Mouse (Mus musculus): Measurements from ENCODE around the gene Ptpn1. TPM values are rescaled to one million over a fixed set of nuclear protein-coding genes. Genes with fewer than 3 reads are reported as not detected.

The Ptpn1 gene
- polyA plus RNA-seq, 1 experiment from 2014 or later = 66.4 TPM

DNA sequence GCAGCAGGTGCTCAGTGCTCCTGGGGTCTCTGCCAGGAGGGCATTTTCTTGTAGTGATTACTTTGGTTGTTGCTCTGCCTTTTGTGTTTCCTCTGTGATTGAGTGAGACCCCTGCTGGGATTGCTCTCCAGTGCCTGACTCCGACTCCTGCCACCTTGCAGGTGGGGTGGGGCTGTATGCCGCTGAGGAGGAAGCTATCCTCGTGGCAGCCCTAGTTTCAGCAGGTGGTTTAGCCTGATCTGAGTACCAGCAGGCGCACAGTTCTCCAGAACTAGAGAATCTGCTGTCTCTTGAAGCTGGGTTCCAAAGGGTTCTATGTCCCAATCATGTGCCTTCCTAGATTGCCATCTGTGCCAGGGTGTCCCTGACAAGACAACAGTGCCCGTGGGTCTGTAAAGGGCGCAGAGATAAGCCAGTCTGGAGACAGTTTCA is 9.9 kb downstream of the Ptpn1 start:
- H3K4me1 ChIP-seq = peaks cover 67% of the 10 kb centered on the region

DNA sequence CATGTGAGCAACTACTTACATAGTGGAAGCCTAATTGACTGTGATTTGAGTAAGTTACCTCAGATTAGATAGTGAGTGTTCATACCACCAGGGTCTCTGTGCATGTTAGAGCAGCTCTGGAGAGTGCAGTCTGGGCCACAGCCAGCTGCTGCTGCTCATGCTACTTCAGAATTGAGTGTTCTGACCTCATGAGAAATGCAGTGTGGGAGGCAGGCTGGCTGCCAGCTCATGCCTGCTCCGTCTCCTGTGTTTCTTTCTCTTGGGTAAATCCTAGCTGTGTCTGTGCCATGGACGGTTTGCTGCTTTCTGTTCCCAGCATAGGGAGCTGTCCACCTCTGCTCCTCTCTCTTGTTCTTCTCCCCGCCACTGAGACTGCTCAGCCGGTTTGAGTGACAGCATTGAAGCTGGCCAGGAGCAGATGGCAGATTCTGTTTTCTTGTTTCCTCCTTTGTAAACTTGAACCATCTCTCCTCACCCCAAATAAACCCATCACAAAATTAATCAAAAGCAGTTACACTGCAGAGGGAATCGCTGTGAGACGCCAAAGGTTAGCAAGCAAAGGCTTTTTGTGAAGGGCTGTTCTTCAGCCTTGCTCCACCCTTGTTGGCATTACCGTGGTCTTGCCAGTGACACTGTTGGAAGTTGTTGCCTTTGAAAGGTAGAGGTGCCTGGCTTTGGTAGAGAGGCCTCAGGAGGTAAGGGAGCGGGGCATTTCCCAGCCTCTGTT is 10.5 kb downstream of the Ptpn1 start:
- 60% methylated on average over 8 of the region's 8 CpGs for whole genome bisulfite sequencing
- Histone ChIP-seq H3K4me3 (no peak overlapping the region), H3K27me3 (ENCODE audit: poor library complexity, severe bottlenecking) (no peaks in the 10 kb centered on the region), H3K36me3 (replicated peaks) (0 out of 2 replicates have a peak, but pooled peaks cover 3% of the 10 kb centered on the region), H3K4me1 (peaks cover 67% of the 10 kb centered on the region), H3K27ac (peak overlapping the region; percentile 53; the same call in 1 of the 2 replicates), H3K9me3 (no peaks in the 10 kb centered on the region)
- no peak for DNase-seq (ENCODE audit: extremely low spot score, low spot score)

More for the DNA sequence above, 9.9 kb downstream of the Ptpn1 start:
- 53% methylated on average over 6 of the region's 6 CpGs for WGBS
- no peak overlapping the region for H3K27ac ChIP-seq
- H3K36me3 ChIP-seq (replicated peaks) = 0 out of 2 replicates have a peak, but pooled peaks cover 3% of the 10 kb centered on the region
- H3K27me3 ChIP-seq (ENCODE audit: poor library complexity, severe bottlenecking) = no peaks in the 10 kb centered on the region
- DNase-seq (ENCODE audit: extremely low spot score, low spot score) = no peak
- H3K4me3 ChIP-seq = no peak overlapping the region
- no peaks in the 10 kb centered on the region for H3K9me3 ChIP-seq

DNA sequence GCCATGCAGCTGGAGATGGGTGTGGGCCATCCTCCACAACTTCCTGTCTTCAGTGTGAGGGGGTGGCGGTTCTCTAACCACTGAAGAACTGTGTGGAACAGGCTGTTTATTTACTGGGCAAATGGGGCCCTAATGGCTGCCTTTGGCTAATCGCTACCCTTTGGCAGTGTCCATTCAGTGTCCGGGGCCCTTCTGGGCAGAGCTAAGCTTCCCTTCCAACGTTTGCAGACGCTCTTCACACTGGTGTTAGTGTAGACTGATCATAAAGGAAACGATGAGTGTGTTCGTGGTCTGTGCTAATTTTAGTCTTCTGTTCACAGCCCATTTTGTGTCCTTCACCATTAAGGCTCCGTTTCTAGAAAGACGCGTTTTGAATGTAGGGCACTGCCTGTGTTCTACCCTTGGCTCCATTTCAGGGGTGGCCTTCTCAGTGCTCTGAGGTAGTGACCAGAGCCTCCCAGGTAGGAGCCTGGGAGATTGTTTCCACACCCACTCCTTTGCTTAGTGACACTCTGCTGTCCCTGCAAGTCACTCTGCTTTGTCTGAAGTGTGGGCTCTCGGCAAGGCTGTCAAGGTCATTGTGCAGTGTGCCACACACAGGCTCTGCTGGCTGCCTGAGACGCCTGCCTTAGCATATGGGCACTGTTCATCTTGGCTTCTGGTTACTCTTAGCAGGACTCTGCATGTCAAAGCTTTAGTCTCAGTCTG is 11.2 kb downstream of the Ptpn1 start:
- 87% methylated on average over 12 of the region's 12 CpGs for WGBS
- peak overlapping the region; percentile 53; the same call in 1 of the 2 replicates for H3K27ac ChIP-seq
- H3K4me1 ChIP-seq = peaks cover 70% of the 10 kb centered on the region

DNA sequence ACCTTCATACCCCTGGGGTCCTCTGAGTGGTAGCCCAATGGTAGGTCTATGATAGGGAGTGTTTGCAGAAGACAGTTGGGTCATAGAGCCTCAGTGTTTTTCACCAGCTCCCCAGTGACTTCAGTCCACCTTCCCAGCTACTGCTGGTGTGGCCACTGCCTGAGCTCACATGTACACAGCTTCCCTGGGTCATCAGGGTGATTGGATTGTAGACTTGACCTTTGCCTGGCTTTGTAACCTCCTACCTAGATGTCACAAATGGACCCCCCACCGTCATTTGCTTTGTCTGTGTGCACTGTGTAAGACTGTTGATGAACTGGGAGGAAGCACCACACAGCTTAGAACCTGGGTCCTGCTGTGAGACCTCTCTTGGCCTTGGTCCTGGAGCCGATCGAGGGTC is 12.3 kb downstream of the Ptpn1 start:
- WGBS = 74% methylated on average over 3 of the region's 3 CpGs
- Histone ChIP-seq H3K36me3 (replicated peaks) (no peaks in the 10 kb centered on the region), H3K4me1 (peaks cover 74% of the 10 kb centered on the region), H3K27me3 (ENCODE audit: poor library complexity, severe bottlenecking) (no peaks in the 10 kb centered on the region), H3K4me3 (no peak overlapping the region), H3K27ac (no peak overlapping the region), H3K9me3 (no peaks in the 10 kb centered on the region)
- no peak for DNase-seq (ENCODE audit: extremely low spot score, low spot score)

More for the DNA sequence above, 11.2 kb downstream of the Ptpn1 start:
- Histone ChIP-seq H3K36me3 (replicated peaks) (no peaks in the 10 kb centered on the region), H3K4me3 (no peak overlapping the region), H3K9me3 (no peaks in the 10 kb centered on the region), H3K27me3 (ENCODE audit: poor library complexity, severe bottlenecking) (no peaks in the 10 kb centered on the region)
- DNase-seq (ENCODE audit: extremely low spot score, low spot score) = no peak

DNA sequence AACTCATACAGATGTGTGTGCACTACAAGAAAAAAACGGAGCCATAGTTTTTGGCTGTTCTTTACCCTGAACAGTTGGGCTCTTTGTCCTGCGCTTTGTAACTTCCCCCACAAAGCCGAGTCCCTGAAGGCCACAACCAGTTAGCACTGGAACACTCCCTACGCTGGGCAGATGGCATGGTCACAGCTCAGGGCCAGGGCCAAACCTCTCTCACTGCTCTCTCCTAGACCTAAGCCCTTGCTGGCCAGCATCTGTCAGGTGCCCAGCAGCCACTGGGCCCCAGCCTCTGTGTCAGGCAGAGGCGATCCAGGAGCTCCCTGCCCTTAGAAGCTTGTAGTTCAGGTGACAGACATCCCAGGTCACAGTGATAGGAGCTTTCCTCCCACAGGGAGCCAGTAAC is 13.6 kb downstream of the Ptpn1 start:
- no peaks in the 10 kb centered on the region for H3K27me3 ChIP-seq (ENCODE audit: poor library complexity, severe bottlenecking)
- H3K4me1 ChIP-seq = peaks cover 65% of the 10 kb centered on the region
- H3K27ac ChIP-seq = no peak overlapping the region
- H3K36me3 ChIP-seq (replicated peaks) = no peaks in the 10 kb centered on the region
- WGBS = 86% methylated on average over 5 of the region's 5 CpGs
- H3K9me3 ChIP-seq = no peaks in the 10 kb centered on the region
- no peak overlapping the region for H3K4me3 ChIP-seq
- DNase-seq (ENCODE audit: extremely low spot score, low spot score) = no peak

DNA sequence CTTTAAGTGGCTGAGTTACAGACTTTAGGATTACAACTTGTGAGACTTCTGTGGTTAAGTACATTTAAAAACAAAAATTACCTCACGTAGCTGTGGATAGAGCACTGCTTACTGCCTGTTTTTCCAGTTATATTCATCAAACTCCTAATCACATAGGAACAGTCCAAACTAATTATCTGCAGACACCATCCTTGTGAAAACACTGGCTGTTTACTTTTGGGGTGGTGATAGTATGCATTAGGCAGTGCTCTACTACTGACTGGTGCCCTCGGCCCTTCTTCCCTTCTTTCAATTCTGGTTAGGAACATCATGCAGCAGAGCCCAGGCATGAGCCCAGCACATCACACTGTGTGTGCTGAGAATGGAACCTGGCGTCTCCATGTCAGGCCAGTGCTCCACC is 15.4 kb downstream of the Ptpn1 start:
- no peaks in the 10 kb centered on the region for H3K9me3 ChIP-seq
- peaks cover 3% of the 10 kb centered on the region; the same call in 1 of the 2 replicates for H3K36me3 ChIP-seq (replicated peaks)
- no peaks in the 10 kb centered on the region for H3K27me3 ChIP-seq (ENCODE audit: poor library complexity, severe bottlenecking)
- peaks cover 50% of the 10 kb centered on the region for H3K4me1 ChIP-seq
- H3K4me3 ChIP-seq = no peak overlapping the region
- no peak overlapping the region for H3K27ac ChIP-seq
- WGBS = 93% methylated on average over 3 of the region's 3 CpGs
- no peak for DNase-seq (ENCODE audit: extremely low spot score, low spot score)

DNA sequence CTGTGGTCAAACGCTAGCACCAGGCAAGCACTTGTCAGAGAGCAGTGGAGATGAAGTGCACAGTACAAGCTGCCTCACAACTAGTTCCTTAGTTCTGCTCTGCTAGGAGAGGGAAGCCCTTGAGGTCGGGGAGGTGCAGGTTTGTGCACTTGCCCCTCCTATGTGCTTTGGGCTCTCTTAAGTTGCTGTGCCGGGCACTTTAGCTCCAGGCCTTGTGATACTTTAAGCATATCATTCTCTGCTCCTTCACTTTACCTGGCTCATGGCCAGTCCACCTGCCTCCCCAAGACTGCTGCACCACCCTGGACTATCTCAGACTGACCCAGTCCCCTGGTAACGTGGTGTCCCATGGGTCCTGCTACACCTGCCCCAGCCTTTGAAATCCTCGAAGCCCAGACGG is 16.2 kb downstream of the Ptpn1 start:
- 84% methylated on average over 6 of the region's 6 CpGs for WGBS
- Histone ChIP-seq H3K9me3 (no peaks in the 10 kb centered on the region), H3K4me1 (peaks cover 42% of the 10 kb centered on the region)

DNA sequence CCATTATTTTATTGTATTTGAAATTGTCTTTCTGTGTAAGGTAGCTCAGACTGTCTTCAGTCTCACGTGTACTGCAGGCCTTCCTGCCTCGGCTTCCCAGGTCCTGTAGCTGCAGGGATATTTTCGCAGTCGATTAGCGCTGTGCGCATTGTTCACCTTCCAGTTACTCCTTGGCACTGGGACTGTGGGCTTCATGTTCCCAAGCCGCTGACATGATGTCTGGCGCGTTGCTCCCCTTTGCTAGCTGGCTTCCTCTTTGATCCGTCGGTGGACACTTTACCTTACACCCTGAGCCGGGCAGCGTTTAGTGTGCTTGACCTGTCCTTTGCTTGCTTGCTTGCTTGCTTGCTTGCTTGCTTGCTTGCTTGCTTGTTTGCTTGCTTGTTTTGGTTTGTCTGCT is 16.7 kb downstream of the Ptpn1 start:
- WGBS = 89% methylated on average over 13 of the region's 13 CpGs
- DNase-seq (ENCODE audit: extremely low spot score, low spot score) = no peak
- no peak overlapping the region for H3K4me3 ChIP-seq
- peaks cover 37% of the 10 kb centered on the region for H3K4me1 ChIP-seq
- H3K27ac ChIP-seq = no peak overlapping the region; the same call in 1 of the 2 replicates
- no peaks in the 10 kb centered on the region for H3K9me3 ChIP-seq
- H3K27me3 ChIP-seq (ENCODE audit: poor library complexity, severe bottlenecking) = no peaks in the 10 kb centered on the region
- peaks cover 6% of the 10 kb centered on the region; the same call in 1 of the 2 replicates for H3K36me3 ChIP-seq (replicated peaks)

More for the DNA sequence above, 16.2 kb downstream of the Ptpn1 start:
- no peak for DNase-seq (ENCODE audit: extremely low spot score, low spot score)
- Histone ChIP-seq H3K27me3 (ENCODE audit: poor library complexity, severe bottlenecking) (no peaks in the 10 kb centered on the region), H3K27ac (no peak overlapping the region), H3K36me3 (replicated peaks) (peaks cover 5% of the 10 kb centered on the region; the same call in 1 of the 2 replicates), H3K4me3 (no peak overlapping the region)

DNA sequence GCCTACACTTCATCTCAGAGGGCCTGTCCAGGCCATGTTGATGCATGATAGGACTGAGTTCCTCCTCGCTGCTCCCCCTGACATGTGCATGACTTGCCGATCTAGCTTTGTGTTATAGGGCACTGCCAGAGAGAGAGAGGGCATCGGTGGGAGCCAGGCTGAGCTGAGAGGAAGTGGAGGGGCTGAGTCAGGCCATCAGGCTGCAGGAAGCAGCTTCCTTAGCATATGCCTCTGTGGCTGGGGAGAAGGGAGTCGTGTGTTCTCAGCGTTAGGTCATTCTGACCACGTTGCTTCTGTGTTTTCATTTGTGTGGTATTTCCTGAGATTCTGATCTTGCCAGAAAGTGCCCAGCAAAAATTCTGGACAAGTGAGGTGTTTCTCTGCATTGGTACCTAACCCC is 17.4 kb downstream of the Ptpn1 start:
- Histone ChIP-seq H3K27me3 (ENCODE audit: poor library complexity, severe bottlenecking) (no peaks in the 10 kb centered on the region), H3K9me3 (no peaks in the 10 kb centered on the region), H3K36me3 (replicated peaks) (peaks cover 6% of the 10 kb centered on the region; the same call in 1 of the 2 replicates), H3K4me3 (no peak overlapping the region), H3K27ac (peak overlapping the region; percentile 44; the same call in 1 of the 2 replicates), H3K4me1 (peaks cover 31% of the 10 kb centered on the region)
- WGBS = 77% methylated on average over 6 of the region's 6 CpGs
- DNase-seq (ENCODE audit: extremely low spot score, low spot score) = no peak

DNA sequence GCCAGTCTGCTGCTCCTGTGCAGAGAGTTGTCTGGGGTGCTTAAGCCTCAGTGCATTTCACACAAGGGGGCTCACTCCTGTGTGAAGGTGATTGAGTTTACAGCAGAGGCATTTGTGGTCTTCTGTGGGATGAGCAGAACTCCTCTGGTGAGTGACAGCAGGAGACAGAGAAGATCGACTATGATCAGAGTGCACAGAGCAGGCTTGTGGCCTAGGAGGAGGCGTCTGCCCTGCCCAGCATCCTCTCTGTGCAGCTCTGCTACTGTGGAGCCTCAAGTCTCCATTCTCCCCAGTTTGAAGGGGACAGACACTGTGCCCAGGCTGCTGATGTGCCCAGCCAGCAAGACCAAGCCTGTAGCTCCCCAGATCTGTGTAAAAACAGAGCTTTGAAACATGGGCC is 18.0 kb downstream of the Ptpn1 start:
- Histone ChIP-seq H3K27me3 (ENCODE audit: poor library complexity, severe bottlenecking) (no peaks in the 10 kb centered on the region), H3K4me3 (no peak overlapping the region)

DNA sequence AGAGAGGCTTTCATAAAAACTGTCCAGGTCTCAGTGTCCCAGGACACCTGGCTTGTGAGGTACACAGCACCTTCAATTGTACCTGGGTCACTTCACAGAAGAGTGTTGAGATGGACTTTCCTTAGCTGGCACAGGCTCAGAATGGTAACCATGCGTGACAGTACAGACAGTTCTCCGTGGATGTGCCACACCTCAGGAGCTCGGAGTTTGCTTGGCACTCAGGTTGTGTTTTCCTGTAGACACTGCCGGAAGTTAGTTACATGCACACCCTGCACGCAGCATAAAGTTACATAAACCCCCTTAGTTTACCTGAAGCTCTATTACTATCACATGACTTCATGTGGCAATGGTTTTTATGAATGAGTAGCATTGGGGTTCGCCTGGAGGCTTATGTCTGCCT is 18.8 kb downstream of the Ptpn1 start:
- 90% methylated on average over 6 of the region's 6 CpGs for WGBS
- DNase-seq (ENCODE audit: extremely low spot score, low spot score) = no peak
- Histone ChIP-seq H3K27ac (no peak overlapping the region), H3K36me3 (replicated peaks) (peaks cover 13% of the 10 kb centered on the region), H3K4me3 (no peak overlapping the region), H3K27me3 (ENCODE audit: poor library complexity, severe bottlenecking) (no peaks in the 10 kb centered on the region), H3K9me3 (no peaks in the 10 kb centered on the region), H3K4me1 (peaks cover 17% of the 10 kb centered on the region)

More for the DNA sequence above, 18.0 kb downstream of the Ptpn1 start:
- Histone ChIP-seq H3K4me1 (peaks cover 26% of the 10 kb centered on the region), H3K27ac (no peak overlapping the region), H3K36me3 (replicated peaks) (peaks cover 11% of the 10 kb centered on the region), H3K9me3 (no peaks in the 10 kb centered on the region)
- DNase-seq (ENCODE audit: extremely low spot score, low spot score) = no peak
- WGBS = 72% methylated on average over 2 of the region's 2 CpGs

DNA sequence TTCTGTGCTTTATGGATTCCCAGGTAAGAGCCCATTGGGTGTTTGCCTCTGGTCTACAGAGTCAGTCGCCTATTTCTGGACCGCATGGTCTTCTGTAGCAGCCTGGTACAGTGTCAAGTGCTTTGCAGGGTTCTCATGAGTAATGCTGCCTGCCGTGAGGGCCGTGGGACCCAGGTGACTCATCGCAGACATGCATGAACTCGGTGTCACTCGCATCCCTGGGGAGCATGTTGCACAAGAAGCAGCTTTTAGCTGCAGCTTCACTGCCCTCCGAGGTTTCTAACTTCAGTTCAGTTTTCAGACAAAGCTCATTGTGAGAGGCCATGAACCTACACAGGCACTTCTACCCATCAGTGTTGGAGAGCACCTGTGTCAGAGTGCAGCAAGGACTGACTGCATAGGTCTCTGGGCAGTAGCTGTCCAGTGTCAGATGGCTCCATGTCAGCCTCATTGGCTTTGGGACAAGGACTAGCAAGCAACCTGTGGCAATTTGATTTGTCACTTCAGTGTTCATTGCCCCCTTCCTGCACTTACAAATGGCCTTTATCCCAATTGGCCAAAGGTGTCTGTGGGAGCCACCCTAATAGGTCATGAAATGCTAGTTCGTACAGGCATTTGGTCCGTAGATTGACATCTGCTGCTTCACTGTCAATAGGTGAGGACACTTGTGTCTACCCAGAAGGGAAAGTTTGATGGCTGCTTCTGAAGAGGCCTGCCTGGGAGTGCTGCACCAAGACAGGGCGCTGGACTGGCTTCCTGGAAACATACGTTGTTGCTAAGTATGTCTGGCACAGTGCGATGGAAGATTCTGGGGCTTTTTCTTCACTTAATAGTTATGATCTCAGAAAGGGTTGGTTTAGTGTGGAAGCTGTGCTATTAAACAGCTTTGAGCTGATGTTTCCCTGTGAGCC is 19.7 kb downstream of the Ptpn1 start:
- WGBS = 92% methylated on average over 13 of the region's 13 CpGs
- Histone ChIP-seq H3K4me3 (no peak overlapping the region), H3K27me3 (ENCODE audit: poor library complexity, severe bottlenecking) (no peaks in the 10 kb centered on the region), H3K9me3 (no peaks in the 10 kb centered on the region), H3K36me3 (replicated peaks) (peaks cover 13% of the 10 kb centered on the region), H3K4me1 (peaks cover 15% of the 10 kb centered on the region), H3K27ac (no peak overlapping the region)
- no peak for DNase-seq (ENCODE audit: extremely low spot score, low spot score)

Measured in forebrain, embryonic 10.5 days (tissue).